Mouse (Mus musculus) ES-E14 (cell line): ENCODE data around the gene 4930539E08Rik. TPM values are rescaled to one million over a fixed set of nuclear protein-coding genes. Genes with fewer than 3 reads are reported as not detected.

Experiments used
- DNase-seq: peaks from one replicate; pipeline ENCODE4 v3.0.0-alpha.2; 2013; ENCODE audit warnings: low read depth, low spot score
- H3K27ac ChIP-seq: 2 replicates; pipeline ENCODE4 v1.5.1; 2012; ENCODE audit warnings: low read depth, mild to moderate bottlenecking, low read length, moderate library complexity, mixed read lengths; ENCODE audit not compliant: poor library complexity, insufficient read depth, severe bottlenecking
- H3K36me3 ChIP-seq: 2 replicates; pipeline ENCODE4 v1.6.1; 2012; ENCODE audit warnings: mild to moderate bottlenecking, low read length, moderate library complexity, mixed read lengths; ENCODE audit not compliant: control insufficient read depth, poor library complexity, insufficient read depth, severe bottlenecking
- H3K4me1 ChIP-seq, 2 experiments: fragments of 150-350 bp in 1 of 2; sonication (generic) in 1 of 2; 2 replicates each; pipeline ENCODE4 v1.6.1; 2012; ENCODE audit warnings: low read length in 2 of 2, mild to moderate bottlenecking in 1 of 2, mixed read lengths in 1 of 2; ENCODE audit not compliant: control insufficient read depth in 2 of 2, insufficient read depth in 2 of 2, poor library complexity in 1 of 2
- H3K4me3 ChIP-seq, 2 experiments: fragments of 150-350 bp in 1 of 2; sonication (generic) in 1 of 2; 2 replicates each; pipeline ENCODE4 v1.5.1; 2012; ENCODE audit warnings: low read length in 2 of 2, low read depth in 1 of 2, mild to moderate bottlenecking in 1 of 2, mixed read lengths in 1 of 2; ENCODE audit not compliant: insufficient read depth in 1 of 2, poor library complexity in 1 of 2, severe bottlenecking in 1 of 2
- H3K9ac ChIP-seq: 2 replicates; pipeline ENCODE4 v1.6.1; 2012; ENCODE audit warnings: low read depth, mild to moderate bottlenecking, low read length, mixed read lengths; ENCODE audit not compliant: poor library complexity, insufficient read depth, severe bottlenecking
- H3K9me3 ChIP-seq: fragments of 150-350 bp; sonication (generic); 2 replicates; pipeline ENCODE4 v1.6.1; 2012; ENCODE audit warnings: low read depth, mild to moderate bottlenecking, low read length; ENCODE audit not compliant: control insufficient read depth, insufficient read depth
- CHD2 ChIP-seq: IDR thresholded peaks from 2 replicates; pipeline ENCODE4 v1.6.1; 2014; ENCODE audit warnings: mild to moderate bottlenecking, low read depth, low read length, inconsistent platforms
- HCFC1 ChIP-seq: IDR thresholded peaks from 2 replicates; pipeline ENCODE4 v1.6.1; 2012; ENCODE audit warnings: low read length, inconsistent platforms, borderline replicate concordance; ENCODE audit not compliant: insufficient read depth
- MAFK ChIP-seq: IDR thresholded peaks from 2 replicates; pipeline ENCODE4 v1.6.1; 2014; ENCODE audit warnings: mild to moderate bottlenecking, low read depth, low read length, inconsistent platforms; ENCODE audit not compliant: insufficient read depth
- ZC3H11A ChIP-seq: IDR thresholded peaks from 2 replicates; pipeline ENCODE4 v1.6.1; 2012; ENCODE audit warnings: low read depth, mild to moderate bottlenecking, inconsistent platforms, low read length, borderline replicate concordance
- ZNF384 ChIP-seq: IDR thresholded peaks from 2 replicates; pipeline ENCODE4 v1.6.1; 2012; ENCODE audit warnings: low read depth, low read length, inconsistent platforms
- in situ Hi-C, 2 experiments: fragments of 600-800 bp; cut with MboI; formaldehyde crosslinking; loops; one replicate each; pipeline ENCODE4 v1.15.1; 2025; ENCODE audit warnings: low sequenced_read_pairs in 2 of 2, inconsistent platforms in 1 of 2; ENCODE audit not compliant: unreplicated experiment in 2 of 2
- total RNA-seq: library from RNA; depleted of rRNA; stranded (reverse); fragments of 300-350 nt; gene quantifications from 2 replicates; pipeline ENCODE4 v1.2.3, GENCODE M21; 2012

The 4930539E08Rik gene
- total RNA-seq, 1 experiment = 1.2 TPM

- Histone ChIP-seq H3K4me1 (peaks cover 2 to 14% of the 10 kb centered on the region in 2 experiments; a peak in 2 of 4 replicates), H3K27ac (peak overlapping the region; percentile 14; the same call in 1 of the 2 replicates), H3K4me3 (no peak overlapping the region), H3K36me3 (peaks cover 2% of the 10 kb centered on the region; the same call in 1 of the 2 replicates), H3K9ac (0 out of 2 replicates have a peak overlapping the region, but pooled peaks have one; percentile 4), H3K9me3 (peaks cover 3% of the 10 kb centered on the region; the same call in 1 of the 2 replicates)
- no peak for DNase-seq
- in situ Hi-C loops = no loop called here
- TF ChIP-seq ZNF384 = no peak
- no peak for TF ChIP-seq MAFK
- no peak for TF ChIP-seq ZC3H11A
- no peak for TF ChIP-seq HCFC1
- no peak for TF ChIP-seq CHD2
Observed at GRCm38 (mm10) chr17:28931436-28932211, 16.5 kb upstream of the 4930539E08Rik start.

DNA sequence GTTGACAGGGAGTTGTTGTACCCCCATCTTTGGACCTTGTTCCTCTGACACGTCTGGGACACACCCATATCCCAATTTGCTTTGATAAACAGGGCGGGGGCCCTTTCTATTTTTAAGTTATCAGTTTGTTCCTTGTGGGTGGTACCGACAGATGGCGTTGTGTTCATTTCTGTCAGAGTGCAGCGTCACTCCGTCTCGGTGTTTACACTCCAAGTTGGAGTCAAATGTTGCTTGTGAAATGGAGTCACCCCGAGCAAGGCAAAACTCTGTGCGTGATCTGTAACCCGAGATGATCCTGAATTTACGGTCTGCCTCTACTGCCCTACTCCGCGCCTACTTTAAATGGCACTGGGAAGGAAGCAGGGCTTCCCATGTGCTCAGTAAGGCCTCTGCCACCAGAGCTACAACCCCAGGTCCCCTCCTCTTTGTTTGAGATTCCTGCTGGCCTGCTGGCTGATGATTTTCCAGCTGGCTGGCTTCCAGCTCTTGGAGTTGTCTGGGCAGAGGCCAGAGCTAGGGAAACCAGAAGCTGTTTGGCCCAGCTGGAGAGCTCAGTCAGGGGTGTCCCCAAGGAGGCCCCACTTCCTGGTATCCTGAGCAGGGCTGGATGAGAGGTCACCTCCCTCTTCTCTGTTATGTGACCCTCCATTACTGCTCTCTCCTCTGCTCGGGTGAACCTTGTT is 15.4 kb upstream of the 4930539E08Rik start:
- H3K4me3 ChIP-seq = no peak overlapping the region; a peak in 2 of 4 replicates
- no peaks in the 10 kb centered on the region for H3K9me3 ChIP-seq
- H3K27ac ChIP-seq = peak overlapping the region; percentile 54
- H3K9ac ChIP-seq = peak overlapping the region; percentile 45; the same call in 1 of the 2 replicates
- H3K36me3 ChIP-seq = no peaks in the 10 kb centered on the region
- DNase-seq = peak; percentile 40
- in situ Hi-C loops = no loop called here
- TF ChIP-seq MAFK (peak; percentile 65; the same call in 1 of the 2 replicates), CHD2 (no peak)
- peaks cover 2 to 14% of the 10 kb centered on the region in 2 experiments; a peak in 2 of 4 replicates for H3K4me1 ChIP-seq

DNA sequence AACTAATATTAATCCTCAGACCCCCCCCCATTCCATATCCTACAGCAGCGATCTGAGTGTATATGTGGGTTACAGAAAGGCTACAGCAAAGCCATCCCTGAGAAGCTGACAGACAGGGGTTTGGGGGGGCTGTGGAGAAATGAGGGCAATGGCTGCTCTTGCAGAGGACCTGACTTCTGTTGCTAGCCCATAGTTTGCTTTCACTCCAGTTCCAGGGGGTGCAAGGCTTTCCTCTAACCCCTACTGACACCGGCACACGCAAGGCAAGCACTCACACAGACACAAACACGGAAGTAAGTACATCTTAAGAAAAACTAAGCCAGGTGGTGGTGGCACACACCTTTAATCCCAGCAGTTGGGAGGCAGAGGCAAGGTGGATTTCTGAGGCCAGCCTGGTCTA is 14.2 kb upstream of the 4930539E08Rik start:
- no peak overlapping the region for H3K4me3 ChIP-seq
- DNase-seq = no peak
- no peaks in the 10 kb centered on the region for H3K36me3 ChIP-seq
- no peaks in the 10 kb centered on the region for H3K9me3 ChIP-seq
- H3K27ac ChIP-seq = no peak overlapping the region
- TF ChIP-seq MAFK = no peak
- TF ChIP-seq ZC3H11A = no peak
- no peak for TF ChIP-seq CHD2
- no peak for TF ChIP-seq HCFC1
- no peak for TF ChIP-seq ZNF384
- no peak overlapping the region for H3K9ac ChIP-seq
- peaks cover 2 to 14% of the 10 kb centered on the region in 2 experiments; a peak in 2 of 4 replicates for H3K4me1 ChIP-seq
- in situ Hi-C loops = no loop called here

DNA sequence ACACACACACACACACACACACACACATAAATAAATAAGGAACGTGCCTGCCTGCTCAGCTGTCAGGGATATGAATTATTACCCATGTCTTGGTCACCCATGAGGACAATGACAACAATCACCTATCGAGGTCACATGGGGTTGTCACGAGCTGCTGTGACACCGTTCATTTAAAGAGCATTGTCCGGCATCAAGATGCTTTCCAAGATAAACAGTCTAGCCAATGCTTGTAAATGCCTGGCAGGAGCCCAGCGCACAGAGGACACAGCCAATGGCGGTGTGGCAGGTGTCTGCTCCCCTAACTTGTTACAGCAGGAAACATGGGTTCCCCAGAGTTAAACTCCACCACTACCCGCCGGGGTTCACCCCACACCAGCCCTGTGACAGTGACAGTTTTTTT is 12.9 kb upstream of the 4930539E08Rik start:
- Histone ChIP-seq H3K9ac (no peak overlapping the region), H3K36me3 (no peaks in the 10 kb centered on the region), H3K4me1 (peaks cover 2 to 14% of the 10 kb centered on the region in 2 experiments; a peak in 2 of 4 replicates), H3K4me3 (no peak overlapping the region), H3K9me3 (no peaks in the 10 kb centered on the region), H3K27ac (no peak overlapping the region)
- DNase-seq = no peak
- in situ Hi-C loops = no loop called here
- TF ChIP-seq HCFC1 (no peak), ZC3H11A (no peak), ZNF384 (no peak), MAFK (no peak)
